Mouse (Mus musculus) forebrain, postnatal 0 days (tissue): Measurements from ENCODE around the gene Atp2a3. TPM values are rescaled to one million over a fixed set of nuclear protein-coding genes. Genes with fewer than 3 reads are reported as not detected.

Source experiments
- ATAC-seq: fragments of 200-750 bp; cut with Nextera tagmentation; 2 replicates; pipeline ENCODE4 v1.8.0; 2017; ENCODE audit warnings: mild to moderate bottlenecking, moderate library complexity
- DNase-seq: peaks from one replicate; pipeline ENCODE4 v3.0.0-alpha.2; 2015
- H3K27ac ChIP-seq: fragments of 300-500 bp; sonication (generic); 2 replicates; pipeline ENCODE4 v1.5.1; 2014; ENCODE audit warnings: low read depth, mild to moderate bottlenecking, antibody characterized with exemption, low read length, moderate library complexity, mixed read lengths
- H3K27me3 ChIP-seq: fragments of 300-500 bp; sonication (generic); 2 replicates; pipeline ENCODE4 v1.6.1; 2014; ENCODE audit warnings: mild to moderate bottlenecking, low read length, mixed read lengths; ENCODE audit not compliant: insufficient read depth
- H3K36me3 ChIP-seq: fragments of 300-500 bp; sonication (generic); 2 replicates; pipeline ENCODE4 v1.6.1; 2014; ENCODE audit warnings: mild to moderate bottlenecking, moderate library complexity; ENCODE audit not compliant: insufficient read depth
- H3K4me1 ChIP-seq: fragments of 300-500 bp; sonication (generic); 2 replicates; pipeline ENCODE4 v1.6.1; 2014; ENCODE audit warnings: antibody characterized with exemption; ENCODE audit not compliant: insufficient read depth
- H3K4me2 ChIP-seq: fragments of 300-500 bp; sonication (generic); 2 replicates; pipeline ENCODE4 v1.6.1; 2014; ENCODE audit warnings: low read depth, mild to moderate bottlenecking, moderate library complexity
- H3K4me3 ChIP-seq: fragments of 300-500 bp; sonication (generic); 2 replicates; pipeline ENCODE4 v1.5.1; 2014; ENCODE audit warnings: low read depth, low read length, mixed read lengths
- H3K9ac ChIP-seq: fragments of 300-500 bp; sonication (generic); 2 replicates; pipeline ENCODE4 v1.6.1; 2014; ENCODE audit warnings: mild to moderate bottlenecking
- H3K9me3 ChIP-seq: fragments of 300-500 bp; sonication (generic); 2 replicates; pipeline ENCODE4 v1.6.1; 2016; ENCODE audit warnings: low read length
- CTCF ChIP-seq: sonication (generic); IDR thresholded peaks from 2 replicates; pipeline ENCODE4 v1.5.1; 2016; ENCODE audit warnings: antibody characterized with exemption, control low read depth, low read depth
- WGBS: fragments of 180-500 bp; shearing (Covaris S2); extraction: QIAGEN DNeasy Blood & Tissue Kit; methylation state at CpG from one replicate; pipeline ENCODE4 v1.1.7; 2014; 5-methylcytosine and 5-hydroxymethylcytosine counted together
- polyA plus RNA-seq: library from polyadenylated mRNA; unstranded; fragments of >200 nt; fragmentation: Nextera tagmentation; extraction: Ambion mirVana; gene quantifications from 2 replicates; pipeline ENCODE4 v1.2.1, GENCODE M21; 2015
- total RNA-seq: library from RNA; depleted of rRNA; stranded (reverse); fragments of >200 nt; gene quantifications from 2 replicates; pipeline ENCODE4 v1.2.3, GENCODE M21; 2014

Gene Atp2a3
- total and polyA plus RNA-seq, 2 experiments from 2014 or later, result 1.6 to 2.4 TPM

GRCm38 (mm10) chr11:72957318-72957717, 3.7 kb upstream of the Atp2a3 start:
- TF ChIP-seq CTCF, result no peak

GRCm38 (mm10) chr11:72959924-72960679, 867 bp upstream of the Atp2a3 start:
- Histone ChIP-seq H3K4me3 (no peak overlapping the region), H3K4me2 (no peak overlapping the region), H3K9me3 (no peaks in the 10 kb centered on the region), H3K4me1 (no peaks in the 10 kb centered on the region), H3K27ac (no peak overlapping the region), H3K36me3 (no peaks in the 10 kb centered on the region), H3K27me3 (peaks cover 32% of the 10 kb centered on the region), H3K9ac (no peak overlapping the region)
- no peak for TF ChIP-seq CTCF
- WGBS, result 13% methylated on average over 15 of the region's 15 CpGs
- DNase-seq, result no peak
- no peak for ATAC-seq

More at GRCm38 (mm10) chr11:72957318-72957717, 3.7 kb upstream of the Atp2a3 start:
- peaks cover 29% of the 10 kb centered on the region for H3K27me3 ChIP-seq
- no peaks in the 10 kb centered on the region for H3K36me3 ChIP-seq
- DNase-seq (no peak), ATAC-seq (no peak)
- no peak overlapping the region for H3K4me3 ChIP-seq
- H3K27ac ChIP-seq, result no peak overlapping the region
- 60% methylated on average over 2 of the region's 2 CpGs for WGBS
- H3K9me3 ChIP-seq, result no peaks in the 10 kb centered on the region
- no peak overlapping the region for H3K9ac ChIP-seq
- no peak overlapping the region for H3K4me2 ChIP-seq
- no peaks in the 10 kb centered on the region for H3K4me1 ChIP-seq

- peak overlapping the region; percentile 32; the same call in 1 of the 2 replicates for H3K4me2 ChIP-seq
- WGBS, result 5% methylated on average over 15 of the region's 15 CpGs
- no peak overlapping the region for H3K27ac ChIP-seq
- H3K9me3 ChIP-seq, result no peaks in the 10 kb centered on the region
- H3K27me3 ChIP-seq, result peaks cover 32% of the 10 kb centered on the region
- DNase-seq (no peak), ATAC-seq (no peak)
- no peak overlapping the region for H3K9ac ChIP-seq
- H3K4me3 ChIP-seq, result peak overlapping the region; percentile 17
- no peak for TF ChIP-seq CTCF
- no peaks in the 10 kb centered on the region for H3K36me3 ChIP-seq
- H3K4me1 ChIP-seq, result no peaks in the 10 kb centered on the region
Measured at GRCm38 (mm10) chr11:72960723-72961071, 272 bp upstream of the Atp2a3 start.

- H3K9me3 ChIP-seq, result no peaks in the 10 kb centered on the region
- TF ChIP-seq CTCF, result no peak
Measured at GRCm38 (mm10) chr11:72962378-72962777, 1.4 kb downstream of the Atp2a3 start.

GRCm38 (mm10) chr11:72963058-72963788, 2.3 kb downstream of the Atp2a3 start:
- 57% methylated on average over 7 of the region's 7 CpGs for WGBS
- Histone ChIP-seq H3K4me3 (no peak overlapping the region), H3K9me3 (no peaks in the 10 kb centered on the region), H3K4me1 (no peaks in the 10 kb centered on the region), H3K27ac (no peak overlapping the region), H3K36me3 (no peaks in the 10 kb centered on the region), H3K4me2 (no peak overlapping the region), H3K27me3 (peaks cover 32% of the 10 kb centered on the region), H3K9ac (no peak overlapping the region)
- DNase-seq (no peak), ATAC-seq (no peak)
- TF ChIP-seq CTCF, result no peak

More at GRCm38 (mm10) chr11:72962378-72962777, 1.4 kb downstream of the Atp2a3 start:
- Histone ChIP-seq H3K27me3 (peaks cover 32% of the 10 kb centered on the region), H3K4me1 (no peaks in the 10 kb centered on the region), H3K4me2 (no peak overlapping the region), H3K9ac (no peak overlapping the region), H3K36me3 (no peaks in the 10 kb centered on the region), H3K4me3 (no peak overlapping the region), H3K27ac (no peak overlapping the region)
- ATAC-seq, result no peak
- DNase-seq, result no peak
- 84% methylated on average over 2 of the region's 2 CpGs for WGBS

- Histone ChIP-seq H3K4me1 (no peaks in the 10 kb centered on the region), H3K27ac (no peak overlapping the region), H3K9me3 (no peaks in the 10 kb centered on the region), H3K36me3 (no peaks in the 10 kb centered on the region), H3K4me3 (no peak overlapping the region), H3K27me3 (peaks cover 31% of the 10 kb centered on the region), H3K9ac (no peak overlapping the region), H3K4me2 (no peak overlapping the region)
- 71% methylated on average over 3 of the region's 3 CpGs for WGBS
- DNase-seq, result no peak
- TF ChIP-seq CTCF, result no peak
- no peak for ATAC-seq
Measured at GRCm38 (mm10) chr11:72963789-72964294, 2.9 kb downstream of the Atp2a3 start.

GRCm38 (mm10) chr11:72974995-72975503, 14.1 kb downstream of the Atp2a3 start:
- Histone ChIP-seq H3K4me2 (no peak overlapping the region), H3K4me3 (no peak overlapping the region), H3K4me1 (no peaks in the 10 kb centered on the region), H3K27ac (no peak overlapping the region), H3K27me3 (no peaks in the 10 kb centered on the region), H3K9ac (no peak overlapping the region), H3K36me3 (no peaks in the 10 kb centered on the region), H3K9me3 (no peaks in the 10 kb centered on the region)
- TF ChIP-seq CTCF, result no peak
- DNase-seq, result no peak
- 85% methylated on average over 13 of the region's 13 CpGs for WGBS
- ATAC-seq, result no peak
